Mouse (Mus musculus) bone marrow, adult 2 months (tissue): ENCODE data around the gene Ispd.

Experiments used
- CTCF ChIP-seq: fragments of 200-500 bp; IDR thresholded peaks from 2 replicates; pipeline ENCODE4 v1.5.1; 2011; ENCODE audit warnings: low read length, control low read depth; ENCODE audit not compliant: control insufficient read depth, insufficient read depth
- POLR2A ChIP-seq: fragments of 200-500 bp; IDR thresholded peaks from 2 replicates; pipeline ENCODE4 v1.6.1; 2011; ENCODE audit warnings: low read depth, mild to moderate bottlenecking, control low read depth, low read length, borderline replicate concordance; ENCODE audit not compliant: control insufficient read depth

DNA sequence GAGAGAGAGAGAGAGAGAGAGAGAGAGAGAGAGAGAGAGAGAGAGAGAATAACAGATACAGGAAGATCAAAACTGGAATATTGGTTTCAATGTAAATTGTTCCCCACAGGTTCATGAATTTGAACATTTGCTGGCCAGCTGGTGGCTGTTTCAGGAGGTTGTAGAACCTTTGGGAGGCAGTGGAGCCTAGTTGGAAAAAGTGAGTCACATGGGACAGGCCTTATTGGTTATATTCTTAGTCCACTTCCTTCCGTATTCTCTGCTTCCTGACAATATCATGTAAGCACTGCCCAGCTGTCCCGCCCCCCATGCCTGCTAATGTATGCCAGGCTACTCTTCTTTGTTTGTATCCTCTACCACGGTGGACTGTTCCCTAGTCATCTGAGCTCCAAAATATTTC, 344.0 kb downstream of the Ispd start:
- TF ChIP-seq CTCF (no peak), POLR2A (no peak)
